Mouse (Mus musculus) forebrain, embryonic 12.5 days (tissue): Measurements from ENCODE around the gene Aknad1. TPM values are rescaled to one million over a fixed set of nuclear protein-coding genes. Genes with fewer than 3 reads are reported as not detected.

ENCODE experiments used
- ATAC-seq: fragments of 200-750 bp; cut with Nextera tagmentation; 2 replicates; pipeline ENCODE4 v1.8.0; 2017; ENCODE audit warnings: moderate TSS enrichment; ENCODE audit not compliant: low FRiP score
- H3K27ac ChIP-seq: fragments of 300-500 bp; sonication (generic); 2 replicates; pipeline ENCODE4 v1.5.1; 2016; ENCODE audit warnings: mild to moderate bottlenecking
- H3K27me3 ChIP-seq: fragments of 300-500 bp; sonication (generic); 2 replicates; pipeline ENCODE4 v1.6.1; 2016; ENCODE audit warnings: mild to moderate bottlenecking
- H3K36me3 ChIP-seq: fragments of 300-500 bp; sonication (generic); replicated peaks from 2 replicates; pipeline ENCODE4 v1.6.1; 2016; ENCODE audit warnings: mild to moderate bottlenecking
- H3K4me1 ChIP-seq: fragments of 300-500 bp; sonication (generic); 2 replicates; pipeline ENCODE4 v1.6.1; 2016
- H3K4me2 ChIP-seq: fragments of 300-500 bp; sonication (generic); 2 replicates; pipeline ENCODE4 v1.6.1; 2016; ENCODE audit warnings: mild to moderate bottlenecking, moderate library complexity
- H3K4me3 ChIP-seq: fragments of 300-500 bp; sonication (generic); replicated peaks from 2 replicates; pipeline ENCODE4 v1.5.1; 2016; ENCODE audit warnings: mild to moderate bottlenecking
- H3K9ac ChIP-seq: fragments of 300-500 bp; sonication (generic); 2 replicates; pipeline ENCODE4 v1.6.1; 2016; ENCODE audit warnings: mild to moderate bottlenecking
- H3K9me3 ChIP-seq: fragments of 300-500 bp; sonication (generic); 2 replicates; pipeline ENCODE4 v1.6.1; 2016
- WGBS: fragments of 180-500 bp; shearing (Covaris S2); methylation state at CpG from one replicate; pipeline ENCODE4 v1.1.7; 2016; 5-methylcytosine and 5-hydroxymethylcytosine counted together
- polyA plus RNA-seq: library from polyadenylated mRNA; unstranded; fragments of >200 nt; fragmentation: Nextera tagmentation; extraction: Ambion mirVana; gene quantifications from 2 replicates; pipeline ENCODE4 v1.2.1, GENCODE M21; 2016

The Aknad1 gene
- polyA plus RNA-seq, 1 experiment from 2014 or later, result not detected

DNA sequence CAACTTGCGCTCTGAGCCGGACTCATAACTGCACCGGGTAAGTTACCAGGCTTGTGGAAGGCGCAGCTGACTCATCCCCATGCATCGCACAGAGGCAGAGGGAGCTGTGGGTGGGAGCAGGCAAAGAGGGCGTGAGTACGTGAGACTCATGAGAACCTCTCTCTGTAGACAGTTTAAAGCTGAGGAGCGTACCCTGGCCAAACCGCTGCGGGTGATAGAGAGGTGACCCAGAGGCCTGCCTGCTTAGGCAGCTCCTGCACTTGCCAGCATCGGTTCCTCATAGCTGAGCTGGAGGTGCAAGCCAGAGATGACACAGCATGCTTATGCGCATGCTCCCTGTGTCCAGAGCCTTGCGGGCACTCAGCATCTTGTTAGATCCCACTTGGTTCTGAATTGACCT lies 32.8 kb downstream of the Aknad1 start:
- no peaks in the 10 kb centered on the region for H3K9me3 ChIP-seq
- H3K4me3 ChIP-seq, result no peak overlapping the region
- no peak overlapping the region for H3K9ac ChIP-seq
- WGBS, result 92% methylated on average over 13 of the region's 13 CpGs
- H3K4me2 ChIP-seq, result no peak overlapping the region
- ATAC-seq, result no peak
- no peaks in the 10 kb centered on the region; the same call in 1 of the 2 replicates for H3K4me1 ChIP-seq
- H3K27ac ChIP-seq, result no peak overlapping the region
- 0 out of 2 replicates have a peak, but pooled peaks cover 3% of the 10 kb centered on the region for H3K27me3 ChIP-seq
- H3K36me3 ChIP-seq, result no peaks in the 10 kb centered on the region

- ATAC-seq, result no peak
- WGBS, result 79% methylated on average over 3 of the region's 3 CpGs
These were observed 33.4 kb downstream of the Aknad1 start for GRCm38 (mm10) chr3:108772811-108773210.

GRCm38 (mm10) chr3:108778761-108779540 lies 39.5 kb downstream of the Aknad1 start:
- no peak overlapping the region for H3K4me2 ChIP-seq
- H3K4me3 ChIP-seq, result no peak overlapping the region
- no peaks in the 10 kb centered on the region for H3K9me3 ChIP-seq
- no peaks in the 10 kb centered on the region for H3K36me3 ChIP-seq
- 0 out of 2 replicates have a peak, but pooled peaks cover 3% of the 10 kb centered on the region for H3K27me3 ChIP-seq
- WGBS, result 70% methylated on average over 4 of the region's 4 CpGs
- H3K4me1 ChIP-seq, result peaks cover 8% of the 10 kb centered on the region
- no peak overlapping the region for H3K9ac ChIP-seq
- no peak overlapping the region for H3K27ac ChIP-seq
- no peak for ATAC-seq

More at GRCm38 (mm10) chr3:108772811-108773210, 33.4 kb downstream of the Aknad1 start:
- no peaks in the 10 kb centered on the region for H3K36me3 ChIP-seq
- no peak overlapping the region for H3K27ac ChIP-seq
- no peak overlapping the region for H3K4me2 ChIP-seq
- 0 out of 2 replicates have a peak, but pooled peaks cover 3% of the 10 kb centered on the region for H3K27me3 ChIP-seq
- H3K4me1 ChIP-seq, result no peaks in the 10 kb centered on the region; the same call in 1 of the 2 replicates
- H3K9ac ChIP-seq, result no peak overlapping the region
- H3K4me3 ChIP-seq, result no peak overlapping the region
- H3K9me3 ChIP-seq, result no peaks in the 10 kb centered on the region

GRCm38 (mm10) chr3:108781238-108781883 lies 41.9 kb downstream of the Aknad1 start:
- Histone ChIP-seq H3K4me1 (peaks cover 8% of the 10 kb centered on the region), H3K9ac (no peak overlapping the region), H3K4me3 (no peak overlapping the region), H3K27me3 (no peaks in the 10 kb centered on the region), H3K36me3 (no peaks in the 10 kb centered on the region), H3K27ac (no peak overlapping the region), H3K4me2 (no peak overlapping the region), H3K9me3 (peaks cover 6% of the 10 kb centered on the region; the same call in 1 of the 2 replicates)
- no peak for ATAC-seq
- 69% methylated on average over 10 of the region's 10 CpGs for WGBS

DNA sequence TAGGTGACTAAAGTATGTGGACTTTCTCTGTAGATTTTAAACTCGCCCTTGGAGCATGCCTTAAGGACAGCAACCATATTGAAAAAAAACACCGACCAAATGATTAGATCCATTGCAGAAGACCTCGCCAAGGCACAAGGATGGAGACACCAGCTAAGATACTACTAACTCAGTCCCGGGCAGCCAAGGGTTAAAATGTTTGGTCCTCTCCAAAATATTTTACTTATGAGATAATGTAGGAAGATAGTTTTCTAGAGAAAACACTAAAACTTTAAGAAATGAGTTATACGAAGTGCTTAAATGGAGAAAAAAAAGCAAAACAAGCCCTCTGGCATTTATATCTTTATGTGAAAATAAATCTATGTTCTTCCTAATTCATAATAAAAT lies 42.4 kb downstream of the Aknad1 start:
- WGBS, result 82% methylated on average over 5 of the region's 5 CpGs
- ATAC-seq, result no peak
- no peaks in the 10 kb centered on the region for H3K27me3 ChIP-seq
- no peak overlapping the region for H3K4me3 ChIP-seq
- H3K9ac ChIP-seq, result no peak overlapping the region
- H3K4me2 ChIP-seq, result no peak overlapping the region
- H3K27ac ChIP-seq, result no peak overlapping the region
- peaks cover 8% of the 10 kb centered on the region for H3K4me1 ChIP-seq
- no peaks in the 10 kb centered on the region for H3K36me3 ChIP-seq
- H3K9me3 ChIP-seq, result peaks cover 6% of the 10 kb centered on the region; the same call in 1 of the 2 replicates

DNA sequence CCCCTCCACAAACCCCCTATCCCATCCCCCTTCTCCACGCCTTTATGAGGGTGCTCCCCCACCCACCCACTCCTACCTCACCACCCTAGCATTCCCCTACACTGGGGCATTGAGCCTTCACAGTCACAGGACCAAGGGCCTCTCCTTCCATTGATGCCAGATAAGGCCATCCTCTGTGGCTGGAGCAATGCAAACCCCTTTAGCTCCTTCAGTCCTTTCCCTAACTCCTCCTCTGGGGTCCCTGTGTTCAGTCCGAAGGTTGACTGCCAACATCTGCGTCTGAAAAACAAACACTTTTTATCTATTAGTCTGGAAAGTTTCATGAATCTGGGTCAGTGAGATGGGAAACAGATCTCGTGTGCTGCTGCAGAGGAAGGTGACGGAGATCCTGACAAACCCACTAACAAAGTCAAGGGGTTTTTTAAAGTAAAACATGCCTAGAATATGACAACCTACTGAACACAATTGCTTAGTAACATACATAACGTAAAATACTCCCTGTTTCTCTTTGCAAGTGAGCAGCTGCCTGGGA lies 43.0 kb downstream of the Aknad1 start:
- no peak overlapping the region for H3K27ac ChIP-seq
- H3K4me2 ChIP-seq, result no peak overlapping the region
- no peak overlapping the region for H3K4me3 ChIP-seq
- no peak for ATAC-seq
- H3K36me3 ChIP-seq, result no peaks in the 10 kb centered on the region
- WGBS, result 78% methylated on average over 6 of the region's 6 CpGs
- peaks cover 6% of the 10 kb centered on the region; the same call in 1 of the 2 replicates for H3K9me3 ChIP-seq
- H3K27me3 ChIP-seq, result no peaks in the 10 kb centered on the region
- peaks cover 8% of the 10 kb centered on the region for H3K4me1 ChIP-seq
- H3K9ac ChIP-seq, result no peak overlapping the region

GRCm38 (mm10) chr3:108786520-108786919 lies 47.1 kb downstream of the Aknad1 start:
- ATAC-seq, result no peak
- Histone ChIP-seq H3K27ac (no peak overlapping the region), H3K9me3 (peaks cover 6% of the 10 kb centered on the region; the same call in 1 of the 2 replicates), H3K4me2 (no peak overlapping the region), H3K4me1 (peaks cover under 1% of the 10 kb centered on the region; the same call in 1 of the 2 replicates), H3K9ac (no peak overlapping the region), H3K4me3 (no peak overlapping the region), H3K36me3 (no peaks in the 10 kb centered on the region), H3K27me3 (no peaks in the 10 kb centered on the region)
- WGBS, result 74% methylated on average over 6 of the region's 6 CpGs

GRCm38 (mm10) chr3:108787754-108788454 lies 48.4 kb downstream of the Aknad1 start:
- peaks cover 6% of the 10 kb centered on the region; the same call in 1 of the 2 replicates for H3K9me3 ChIP-seq
- H3K36me3 ChIP-seq, result peaks cover 7% of the 10 kb centered on the region; the same call in 1 of the 2 replicates
- no peaks in the 10 kb centered on the region for H3K4me1 ChIP-seq
- H3K9ac ChIP-seq, result no peak overlapping the region
- 79% methylated on average over 12 of the region's 12 CpGs for WGBS
- no peaks in the 10 kb centered on the region for H3K27me3 ChIP-seq
- no peak for ATAC-seq
- H3K4me2 ChIP-seq, result no peak overlapping the region
- no peak overlapping the region for H3K27ac ChIP-seq
- no peak overlapping the region for H3K4me3 ChIP-seq

- H3K9ac ChIP-seq, result no peak overlapping the region
- no peaks in the 10 kb centered on the region for H3K4me1 ChIP-seq
- peaks cover 7% of the 10 kb centered on the region; the same call in 1 of the 2 replicates for H3K36me3 ChIP-seq
- no peaks in the 10 kb centered on the region for H3K27me3 ChIP-seq
- no peak overlapping the region for H3K27ac ChIP-seq
- H3K9me3 ChIP-seq, result peaks cover 6% of the 10 kb centered on the region; the same call in 1 of the 2 replicates
- 93% methylated on average over 4 of the region's 4 CpGs for WGBS
- ATAC-seq, result no peak
- H3K4me3 ChIP-seq, result no peak overlapping the region
- no peak overlapping the region for H3K4me2 ChIP-seq
These were observed 49.0 kb downstream of the Aknad1 start for GRCm38 (mm10) chr3:108788455-108788794.

GRCm38 (mm10) chr3:108789299-108789698 lies 49.8 kb downstream of the Aknad1 start:
- Histone ChIP-seq H3K4me2 (no peak overlapping the region), H3K27me3 (no peaks in the 10 kb centered on the region), H3K36me3 (peaks cover 12% of the 10 kb centered on the region), H3K4me3 (no peak overlapping the region), H3K27ac (no peak overlapping the region), H3K9me3 (peaks cover 6% of the 10 kb centered on the region; the same call in 1 of the 2 replicates), H3K4me1 (no peaks in the 10 kb centered on the region), H3K9ac (no peak overlapping the region)
- no peak for ATAC-seq
- WGBS, result 81% methylated on average over 5 of the region's 5 CpGs

GRCm38 (mm10) chr3:108790499-108790898 lies 51.0 kb downstream of the Aknad1 start:
- no peak overlapping the region for H3K9ac ChIP-seq
- no peak overlapping the region for H3K27ac ChIP-seq
- 72% methylated on average over 3 of the region's 3 CpGs for WGBS
- no peaks in the 10 kb centered on the region for H3K27me3 ChIP-seq
- H3K4me2 ChIP-seq, result no peak overlapping the region
- H3K36me3 ChIP-seq, result peaks cover 12% of the 10 kb centered on the region
- no peak for ATAC-seq
- H3K4me3 ChIP-seq, result no peak overlapping the region
- H3K4me1 ChIP-seq, result no peaks in the 10 kb centered on the region
- H3K9me3 ChIP-seq, result no peaks in the 10 kb centered on the region
